Mouse (Mus musculus): ENCODE measurements at regions not wholly inside any gene's neighbourhood (a gene's known extent, or its start where the extent isn't known, plus 50 kb on each side); places are given as distances from the start of the nearest gene placed in this dataset.

GRCm38 (mm10) chr4:154782291-154782690 lies 55.0 kb upstream of the Ttc34 start:
- DNase-seq (ENCODE audit: low read depth, low spot score), result no peak

- no peak for DNase-seq (ENCODE audit: low read depth, low spot score)
These were observed 51.8 kb upstream of the Ttc34 start for GRCm38 (mm10) chr4:154785282-154785987.

DNA sequence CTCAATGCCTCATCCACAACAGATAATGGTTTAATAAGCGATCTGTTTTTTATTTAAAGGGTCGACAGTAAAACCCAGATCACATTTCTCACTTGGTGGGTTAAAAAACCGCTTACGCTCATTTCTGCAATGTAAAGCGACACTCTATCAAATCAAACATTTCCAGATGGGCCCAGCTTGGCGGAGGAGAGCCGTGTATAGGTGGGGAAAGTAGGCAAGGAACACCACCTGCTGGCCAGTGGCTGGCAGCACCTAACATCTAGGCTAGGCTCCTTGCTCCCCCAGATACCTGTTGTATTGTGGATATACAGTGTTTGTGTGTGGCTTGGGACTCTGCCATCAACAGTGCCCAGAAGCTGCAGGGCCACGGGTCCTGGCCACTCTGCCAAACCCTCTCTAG lies 50.1 kb upstream of the Ttc34 start:
- DNase-seq (ENCODE audit: low read depth, low spot score), result peak; percentile 88

All from forelimb bud, embryonic 11.5 days (tissue).